Mouse (Mus musculus) lung, embryonic 15.5 days (tissue): ENCODE results near the gene Ifnab. TPM values are rescaled to one million over a fixed set of nuclear protein-coding genes. Genes with fewer than 3 reads are reported as not detected.

ENCODE experiments used
- ATAC-seq: fragments of 200-750 bp; cut with Nextera tagmentation; 2 replicates; pipeline ENCODE4 v1.8.0; 2017; ENCODE audit warnings: moderate number of reproducible peaks, borderline replicate concordance; ENCODE audit not compliant: low FRiP score, low TSS enrichment; ENCODE audit errors: extremely low read depth
- H3K27ac ChIP-seq: fragments of 300-500 bp; sonication (generic); 2 replicates; pipeline ENCODE4 v1.5.1; 2015; ENCODE audit warnings: moderate library complexity, mild to moderate bottlenecking, inconsistent platforms
- H3K27me3 ChIP-seq: fragments of 300-500 bp; sonication (generic); 2 replicates; pipeline ENCODE4 v1.6.1; 2015; ENCODE audit warnings: inconsistent platforms
- H3K36me3 ChIP-seq: fragments of 300-500 bp; sonication (generic); 2 replicates; pipeline ENCODE4 v1.6.1; 2015; ENCODE audit warnings: inconsistent platforms
- H3K4me1 ChIP-seq: fragments of 300-500 bp; sonication (generic); 2 replicates; pipeline ENCODE4 v1.6.1; 2015; ENCODE audit warnings: inconsistent platforms
- H3K4me2 ChIP-seq: fragments of 300-500 bp; sonication (generic); 2 replicates; pipeline ENCODE4 v1.6.1; 2015; ENCODE audit warnings: inconsistent platforms, mild to moderate bottlenecking, moderate library complexity
- H3K4me3 ChIP-seq: fragments of 300-500 bp; sonication (generic); 2 replicates; pipeline ENCODE4 v1.5.1; 2015; ENCODE audit warnings: mild to moderate bottlenecking, inconsistent platforms
- H3K9ac ChIP-seq: fragments of 300-500 bp; sonication (generic); 2 replicates; pipeline ENCODE4 v1.6.1; 2015; ENCODE audit warnings: inconsistent platforms
- H3K9me3 ChIP-seq: fragments of 300-500 bp; sonication (generic); 2 replicates; pipeline ENCODE4 v1.6.1; 2016; ENCODE audit warnings: inconsistent platforms
- WGBS: fragments of 180-500 bp; shearing (Covaris S2); methylation state at CpG from one replicate; pipeline ENCODE4 v1.1.7; 2015; 5-methylcytosine and 5-hydroxymethylcytosine counted together
- polyA plus RNA-seq: library from polyadenylated mRNA; unstranded; fragments of >200 nt; fragmentation: Nextera tagmentation; extraction: Ambion mirVana; gene quantifications from 2 replicates; pipeline ENCODE4 v1.2.1, GENCODE M21; 2015

The Ifnab gene
- polyA plus RNA-seq, 1 experiment from 2014 or later: not detected

DNA sequence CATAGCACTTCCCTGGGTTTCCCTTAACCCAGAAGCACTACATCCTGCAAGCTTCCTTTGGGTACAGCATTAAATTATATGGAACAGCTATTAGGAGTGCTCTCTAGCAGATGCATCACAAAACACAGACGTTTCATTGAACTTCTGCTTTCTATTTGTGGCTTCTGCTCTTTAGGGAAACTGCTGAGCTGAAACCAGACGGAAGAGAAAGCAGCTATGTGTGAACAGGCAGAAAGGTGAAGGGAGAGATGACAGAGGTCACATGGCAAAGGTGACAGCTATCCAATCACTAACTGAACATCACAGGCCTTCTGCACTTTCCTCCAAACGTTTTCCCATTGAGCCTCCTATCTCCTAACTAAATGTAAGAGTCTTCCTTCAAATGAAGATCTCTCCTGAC lies 14.8 kb upstream of the Ifnab start:
- no peak overlapping the region for H3K27ac ChIP-seq
- no peaks in the 10 kb centered on the region for H3K4me1 ChIP-seq
- no peak overlapping the region for H3K4me2 ChIP-seq
- H3K4me3 ChIP-seq: no peak overlapping the region
- H3K36me3 ChIP-seq: no peaks in the 10 kb centered on the region
- no peak overlapping the region for H3K9ac ChIP-seq
- ATAC-seq: no peak
- H3K27me3 ChIP-seq: no peaks in the 10 kb centered on the region
- 38% methylated on average over 3 of the region's 3 CpGs for WGBS
- no peaks in the 10 kb centered on the region for H3K9me3 ChIP-seq

DNA sequence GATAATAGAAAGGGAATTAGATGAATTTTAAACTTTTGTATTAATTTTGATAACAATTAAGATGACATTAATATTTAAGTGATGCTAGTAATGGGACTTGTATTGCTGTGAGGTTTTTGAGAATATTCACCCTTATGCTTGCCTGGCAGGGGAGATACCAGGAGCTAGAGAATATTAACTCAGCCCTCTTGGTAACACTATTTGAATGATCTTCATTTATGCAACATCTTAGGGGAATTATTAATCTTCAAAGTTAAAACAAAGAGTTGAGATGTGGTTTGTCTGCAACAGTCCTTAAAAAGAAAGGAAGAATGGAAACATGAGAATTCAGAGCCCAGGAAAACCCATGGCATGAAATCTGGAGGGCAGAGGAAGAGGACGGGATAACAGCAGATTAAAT lies 8.1 kb upstream of the Ifnab start:
- H3K4me2 ChIP-seq: no peak overlapping the region
- 87% methylated on average over 1 of the region's 1 CpGs for WGBS
- H3K36me3 ChIP-seq: no peaks in the 10 kb centered on the region
- H3K4me1 ChIP-seq: no peaks in the 10 kb centered on the region
- H3K27me3 ChIP-seq: no peaks in the 10 kb centered on the region; the same call in 1 of the 2 replicates
- no peak overlapping the region for H3K4me3 ChIP-seq
- H3K27ac ChIP-seq: no peak overlapping the region
- no peaks in the 10 kb centered on the region for H3K9me3 ChIP-seq
- ATAC-seq: no peak
- no peak overlapping the region for H3K9ac ChIP-seq

DNA sequence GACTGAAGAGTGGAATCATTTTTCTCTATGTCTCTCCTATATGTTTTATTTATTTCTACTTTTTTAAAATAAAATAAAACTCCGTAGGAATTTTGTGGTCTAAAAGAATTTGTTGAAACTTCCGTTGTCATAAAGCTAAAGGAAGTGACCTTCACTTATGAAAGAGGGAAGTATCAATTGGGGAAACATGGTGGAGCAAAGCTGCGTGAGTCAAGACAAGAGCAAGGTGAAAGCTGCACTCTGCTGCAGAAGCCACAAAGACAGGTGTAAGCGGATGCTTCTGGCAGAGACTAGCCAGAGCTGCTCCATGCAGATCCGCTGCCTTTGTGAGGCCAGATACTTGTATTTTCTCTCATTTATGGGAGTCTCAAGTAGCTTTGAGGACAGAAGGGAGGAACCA lies 7.6 kb upstream of the Ifnab start:
- Histone ChIP-seq H3K27ac (no peak overlapping the region), H3K4me2 (no peak overlapping the region), H3K9me3 (no peaks in the 10 kb centered on the region), H3K4me3 (no peak overlapping the region), H3K36me3 (no peaks in the 10 kb centered on the region), H3K9ac (no peak overlapping the region), H3K4me1 (no peaks in the 10 kb centered on the region), H3K27me3 (no peaks in the 10 kb centered on the region; the same call in 1 of the 2 replicates)
- 77% methylated on average over 5 of the region's 5 CpGs for WGBS
- ATAC-seq: no peak

DNA sequence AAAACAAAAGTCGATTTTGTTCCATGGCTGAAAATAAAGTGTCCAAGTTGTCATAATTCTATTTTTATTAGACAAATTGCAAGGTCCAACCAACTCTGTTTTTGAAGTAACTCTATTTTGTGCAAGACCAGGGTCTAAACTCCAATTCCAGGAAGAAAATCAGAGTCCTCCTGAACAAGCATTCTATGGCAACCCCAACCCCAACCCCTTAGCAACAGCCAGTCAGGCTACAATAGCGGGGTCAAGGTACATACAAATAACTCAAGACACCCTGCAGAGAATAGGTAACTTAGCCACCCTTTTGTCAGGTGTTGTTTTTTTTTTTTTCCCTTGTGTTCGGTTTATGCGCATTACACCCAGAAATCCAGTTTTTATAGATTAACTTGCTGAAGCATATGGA lies 6.6 kb upstream of the Ifnab start:
- Histone ChIP-seq H3K27me3 (no peaks in the 10 kb centered on the region; the same call in 1 of the 2 replicates), H3K9me3 (no peaks in the 10 kb centered on the region), H3K36me3 (no peaks in the 10 kb centered on the region), H3K4me1 (no peaks in the 10 kb centered on the region), H3K4me3 (no peak overlapping the region), H3K9ac (no peak overlapping the region), H3K27ac (no peak overlapping the region), H3K4me2 (no peak overlapping the region)
- WGBS: 83% methylated on average over 4 of the region's 4 CpGs
- no peak for ATAC-seq

DNA sequence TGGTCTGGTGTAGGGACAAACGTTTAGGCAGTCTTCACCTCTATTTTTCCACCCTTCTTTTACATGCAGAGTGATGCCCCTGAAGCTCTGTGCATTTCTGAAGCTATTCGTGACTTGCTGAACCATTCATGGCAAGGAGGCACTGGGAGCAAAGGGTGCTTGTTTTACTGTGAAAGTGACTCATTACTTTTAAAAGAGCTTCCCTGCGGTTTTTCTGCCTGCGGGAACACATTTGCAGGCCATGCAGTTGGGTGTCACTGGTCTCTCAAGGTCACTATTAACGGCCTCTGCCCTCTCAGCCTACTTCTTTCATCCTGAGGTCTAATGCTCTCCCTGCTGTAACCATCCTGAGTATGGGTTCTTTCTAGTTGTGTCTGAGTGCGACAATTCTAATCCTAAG lies 5.9 kb upstream of the Ifnab start:
- H3K4me2 ChIP-seq: no peak overlapping the region
- WGBS: 66% methylated on average over 6 of the region's 6 CpGs
- H3K36me3 ChIP-seq: no peaks in the 10 kb centered on the region
- no peak overlapping the region for H3K4me3 ChIP-seq
- no peaks in the 10 kb centered on the region for H3K4me1 ChIP-seq
- H3K27me3 ChIP-seq: no peaks in the 10 kb centered on the region; the same call in 1 of the 2 replicates
- H3K27ac ChIP-seq: no peak overlapping the region
- H3K9me3 ChIP-seq: no peaks in the 10 kb centered on the region
- no peak for ATAC-seq
- no peak overlapping the region for H3K9ac ChIP-seq

DNA sequence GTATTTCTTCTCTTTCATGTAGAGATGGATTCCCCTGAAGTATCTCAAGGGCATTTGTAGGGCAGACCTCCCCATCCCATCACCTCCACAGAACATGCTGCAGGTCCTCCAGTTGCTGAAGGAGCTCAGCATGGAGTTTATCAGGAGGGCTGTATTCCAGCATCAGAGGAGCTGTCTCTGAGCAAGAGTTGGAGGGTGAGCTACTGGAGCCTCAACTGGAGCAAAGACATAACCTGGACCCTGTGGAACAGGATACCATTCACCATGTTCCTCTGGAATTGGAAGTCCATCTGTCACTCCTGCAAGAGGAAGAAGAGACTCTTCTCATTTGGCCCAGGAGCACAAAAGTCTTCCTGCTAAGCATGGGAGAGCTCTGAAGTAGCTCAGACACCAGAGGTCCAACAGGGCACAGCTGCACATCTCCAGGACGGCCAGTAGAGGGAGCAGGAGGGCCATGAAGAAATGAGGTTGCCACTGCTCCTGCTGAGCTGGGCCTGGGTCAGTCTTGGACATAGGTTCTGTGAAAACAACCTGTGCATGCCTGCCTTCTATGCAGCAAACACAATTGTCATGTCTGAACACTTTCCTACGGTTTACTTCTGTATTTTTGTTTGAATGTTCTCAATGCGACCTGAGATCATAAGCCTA lies 5.2 kb upstream of the Ifnab start:
- no peaks in the 10 kb centered on the region; the same call in 1 of the 2 replicates for H3K27me3 ChIP-seq
- no peaks in the 10 kb centered on the region for H3K9me3 ChIP-seq
- 0 out of 2 replicates have a peak overlapping the region, but pooled peaks have one; percentile 7 for H3K9ac ChIP-seq
- peak; percentile 65; the same call in 1 of the 2 replicates for ATAC-seq
- H3K4me1 ChIP-seq: no peaks in the 10 kb centered on the region
- no peak overlapping the region for H3K27ac ChIP-seq
- WGBS: 27% methylated on average over 3 of the region's 3 CpGs
- H3K4me2 ChIP-seq: no peak overlapping the region
- no peak overlapping the region for H3K4me3 ChIP-seq
- H3K36me3 ChIP-seq: no peaks in the 10 kb centered on the region

DNA sequence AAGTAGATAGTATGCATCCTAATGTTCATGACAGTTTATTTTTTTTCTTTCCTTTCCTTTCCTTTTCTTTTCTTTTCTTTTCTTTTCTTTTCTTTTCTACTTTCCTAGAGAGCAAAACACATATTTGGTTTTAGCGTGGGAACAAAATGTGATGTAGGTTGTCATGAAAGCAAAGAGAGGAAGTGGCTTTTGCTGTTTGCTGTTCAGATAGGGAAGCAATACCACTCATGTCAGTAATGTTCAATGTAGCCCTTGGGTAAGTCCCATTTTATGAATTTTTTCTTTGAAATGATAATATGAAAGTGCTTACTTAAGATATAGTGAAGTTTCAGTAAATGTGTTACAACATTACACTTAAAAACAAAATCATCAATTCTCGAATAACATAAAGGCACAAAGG lies 2.2 kb upstream of the Ifnab start:
- H3K27ac ChIP-seq: no peak overlapping the region
- WGBS: 78% methylated on average over 2 of the region's 2 CpGs
- no peak overlapping the region for H3K4me3 ChIP-seq
- H3K36me3 ChIP-seq: no peaks in the 10 kb centered on the region
- no peaks in the 10 kb centered on the region for H3K9me3 ChIP-seq
- ATAC-seq: no peak
- no peaks in the 10 kb centered on the region; the same call in 1 of the 2 replicates for H3K27me3 ChIP-seq
- H3K9ac ChIP-seq: no peak overlapping the region
- H3K4me1 ChIP-seq: no peaks in the 10 kb centered on the region
- H3K4me2 ChIP-seq: no peak overlapping the region

DNA sequence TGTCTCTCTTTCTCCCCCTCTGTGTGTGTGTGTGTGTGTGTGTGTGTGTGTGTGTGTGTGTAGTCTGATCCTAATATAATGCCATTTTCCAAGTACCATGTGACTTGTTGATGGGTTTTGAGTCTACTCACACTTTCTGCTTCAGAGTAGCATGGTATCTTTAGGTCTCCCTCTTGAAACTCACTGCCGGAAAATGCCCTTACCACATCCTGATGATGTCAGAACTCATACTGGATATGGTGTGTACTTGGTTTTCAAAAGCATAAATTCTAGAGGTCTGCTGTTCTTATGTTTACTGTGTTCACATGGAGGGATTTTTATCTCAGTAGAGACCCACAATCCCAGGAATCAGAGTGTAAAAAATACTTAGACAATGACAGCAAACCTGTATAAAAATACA lies 1.4 kb upstream of the Ifnab start:
- 77% methylated on average over 1 of the region's 1 CpGs for WGBS
- H3K27me3 ChIP-seq: no peaks in the 10 kb centered on the region; the same call in 1 of the 2 replicates
- no peak for ATAC-seq
- no peak overlapping the region for H3K4me3 ChIP-seq
- no peaks in the 10 kb centered on the region for H3K9me3 ChIP-seq
- no peak overlapping the region for H3K9ac ChIP-seq
- H3K27ac ChIP-seq: no peak overlapping the region
- no peaks in the 10 kb centered on the region for H3K36me3 ChIP-seq
- no peak overlapping the region for H3K4me2 ChIP-seq
- no peaks in the 10 kb centered on the region for H3K4me1 ChIP-seq

DNA sequence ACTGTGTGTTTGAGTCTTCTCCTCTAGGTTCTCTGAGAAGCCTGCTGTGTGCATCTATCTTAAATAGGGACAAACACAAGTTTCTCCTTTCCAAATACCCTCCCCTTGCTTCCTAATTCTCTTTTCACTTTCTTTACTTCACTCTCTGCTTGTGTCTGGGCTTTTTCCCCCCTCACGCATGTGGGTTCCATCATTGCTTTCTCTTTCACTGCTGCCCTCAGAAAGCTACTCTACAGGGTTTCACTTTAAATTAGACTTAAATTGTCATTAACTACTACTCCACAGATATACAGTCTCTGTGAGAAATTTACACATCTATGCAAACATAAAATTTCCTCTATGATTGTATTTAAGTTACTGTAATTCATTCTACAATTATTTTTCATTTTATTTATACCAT lies 7.3 kb downstream of the Ifnab start, which contains the start of gene Ifna2:
TSS of gene Ifna2 (minus strand) at position 101 of the 400 bp plus-strand sequence.
- Histone ChIP-seq H3K36me3 (no peaks in the 10 kb centered on the region), H3K4me1 (no peaks in the 10 kb centered on the region), H3K27ac (no peak within 1 kb of the TSS), H3K4me3 (no peak within 1 kb of the TSS), H3K4me2 (no peak within 1 kb of the TSS), H3K9ac (no peak within 1 kb of the TSS), H3K27me3 (no peaks in the 10 kb centered on the region), H3K9me3 (no peaks in the 10 kb centered on the region)
- no peak for ATAC-seq
- WGBS: 77% methylated on average over 1 of the region's 1 CpGs

DNA sequence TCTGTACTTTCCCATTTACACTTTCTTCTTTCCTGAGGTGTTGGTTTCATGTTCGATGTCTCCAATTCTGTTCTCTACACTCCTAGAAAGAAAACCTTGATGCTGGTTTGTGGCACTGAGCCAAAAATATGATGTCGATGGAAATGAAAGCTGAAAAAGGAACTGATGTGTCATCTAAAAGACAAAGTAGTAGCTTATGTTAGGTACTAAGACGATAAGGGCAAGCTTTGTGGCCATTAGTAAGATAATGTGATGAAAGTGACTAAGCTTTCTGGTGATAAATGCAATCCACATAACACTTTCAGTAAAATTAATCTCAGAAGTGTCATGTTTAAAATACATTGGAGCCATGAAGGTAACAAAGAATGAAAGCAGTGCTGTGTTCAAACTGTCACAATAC lies 9.8 kb downstream of the Ifnab start:
- H3K36me3 ChIP-seq: no peaks in the 10 kb centered on the region
- no peak overlapping the region for H3K4me2 ChIP-seq
- ATAC-seq: no peak
- no peak overlapping the region for H3K9ac ChIP-seq
- H3K9me3 ChIP-seq: no peaks in the 10 kb centered on the region
- no peaks in the 10 kb centered on the region for H3K27me3 ChIP-seq
- H3K4me3 ChIP-seq: no peak overlapping the region
- no peak overlapping the region for H3K27ac ChIP-seq
- WGBS: 40% methylated on average over 3 of the region's 3 CpGs
- H3K4me1 ChIP-seq: no peaks in the 10 kb centered on the region

DNA sequence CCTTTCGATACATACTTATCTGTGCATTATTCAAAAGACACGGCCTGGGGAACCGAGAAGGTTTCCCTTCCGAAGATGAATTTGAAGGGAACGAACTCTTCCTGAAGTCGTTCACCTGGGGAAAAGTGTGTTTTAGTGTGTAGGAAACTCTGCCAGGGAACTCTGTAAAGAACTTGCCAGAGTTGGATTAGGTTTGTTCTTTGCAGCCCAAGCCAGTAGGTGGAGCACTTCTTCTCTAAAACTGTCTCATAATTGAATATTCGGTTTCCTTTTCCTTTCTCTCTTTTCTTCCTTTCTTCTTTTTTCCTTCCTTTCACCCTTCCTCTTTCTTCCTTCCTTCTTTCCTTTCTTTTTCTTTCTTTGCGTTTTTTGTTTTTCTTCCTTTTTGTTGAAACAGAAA lies 10.8 kb downstream of the Ifnab start:
- 43% methylated on average over 8 of the region's 8 CpGs for WGBS
- H3K27me3 ChIP-seq: no peaks in the 10 kb centered on the region
- no peak for ATAC-seq

DNA sequence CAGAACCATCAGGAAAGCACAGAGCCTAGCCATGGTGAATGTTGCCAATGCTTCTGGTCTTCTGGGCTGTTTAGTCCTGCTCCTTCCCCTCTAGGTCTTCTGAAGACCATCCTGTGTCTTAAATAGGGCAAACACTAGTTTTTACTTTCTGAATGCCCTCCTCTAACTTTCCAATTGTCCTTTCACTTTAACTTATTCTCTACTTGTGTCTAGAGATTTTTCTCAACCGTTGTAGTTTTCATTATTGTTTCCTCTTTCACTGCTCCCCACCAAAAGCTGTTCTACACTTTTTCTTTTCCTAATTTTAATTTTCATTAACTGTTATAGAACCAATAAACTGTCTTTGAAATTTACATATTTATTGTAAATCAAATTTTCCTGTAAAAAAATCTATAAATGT lies 14.3 kb downstream of the Ifnab start, which contains the start of gene Ifna16:
TSS of gene Ifna16 (minus strand) at position 101 of the 400 bp plus-strand sequence.
- Histone ChIP-seq H3K27me3 (no peaks in the 10 kb centered on the region), H3K4me3 (no peak within 1 kb of the TSS), H3K36me3 (no peaks in the 10 kb centered on the region), H3K9ac (no peak within 1 kb of the TSS), H3K4me2 (no peak within 1 kb of the TSS), H3K9me3 (no peaks in the 10 kb centered on the region), H3K27ac (no peak within 1 kb of the TSS), H3K4me1 (no peaks in the 10 kb centered on the region)
- 75% methylated on average over 1 of the region's 1 CpGs for WGBS
- no peak for ATAC-seq

More for the DNA sequence above, 10.8 kb downstream of the Ifnab start:
- Histone ChIP-seq H3K4me2 (no peak overlapping the region), H3K27ac (no peak overlapping the region), H3K9me3 (no peaks in the 10 kb centered on the region), H3K4me3 (no peak overlapping the region), H3K4me1 (no peaks in the 10 kb centered on the region), H3K36me3 (no peaks in the 10 kb centered on the region), H3K9ac (no peak overlapping the region)
